Mouse (Mus musculus): ENCODE measurements around the gene Serinc2. TPM values are rescaled to one million over a fixed set of nuclear protein-coding genes. Genes with fewer than 3 reads are reported as not detected.

Serinc2 gene
- polyA plus RNA-seq, 1 experiment, result 37.7 TPM

- no peak overlapping the region for H3ac ChIP-seq (ENCODE audit: control insufficient read depth, insufficient read length, low read depth)
- H3K4me3 ChIP-seq (ENCODE audit: insufficient read depth, poor library complexity, severe bottlenecking), result no peak overlapping the region
- peaks cover 7% of the 10 kb centered on the region for H3K79me2 ChIP-seq (ENCODE audit: control insufficient read depth, insufficient read depth)
- no peaks in the 10 kb centered on the region for H3K36me3 ChIP-seq (ENCODE audit: control insufficient read depth, insufficient read depth)
- H3K27me3 ChIP-seq (ENCODE audit: control insufficient read depth, insufficient read depth, insufficient read length), result no peaks in the 10 kb centered on the region
- no peak for TF ChIP-seq FOSL1 (IDR thresholded peaks at IDR 0.05; ENCODE audit: insufficient read depth, low read length, poor library complexity, severe bottlenecking)
- no peak for TF ChIP-seq USF1 (IDR thresholded peaks at IDR 0.05; ENCODE audit: low read depth)
- TF ChIP-seq MAX (IDR thresholded peaks at IDR 0.05), result peak; percentile 32
- TF ChIP-seq MYOD1 (IDR thresholded peaks at IDR 0.05; ENCODE audit: control insufficient read depth, insufficient read length, low read depth), result peak; percentile 35
- peaks cover 3% of the 10 kb centered on the region for H3K79me3 ChIP-seq (ENCODE audit: low read depth)
Observed at GRCm38 (mm10) chr4:130270089-130270488, 8.9 kb downstream of the Serinc2 start.

- Histone ChIP-seq H3K79me2 (ENCODE audit: control insufficient read depth, insufficient read depth) (no peaks in the 10 kb centered on the region), H3K36me3 (ENCODE audit: control insufficient read depth, insufficient read depth) (no peaks in the 10 kb centered on the region), H3ac (ENCODE audit: control insufficient read depth, insufficient read length, low read depth) (no peak overlapping the region), H3K4me3 (ENCODE audit: insufficient read depth, poor library complexity, severe bottlenecking) (no peak overlapping the region), H3K27me3 (ENCODE audit: control insufficient read depth, insufficient read depth, insufficient read length) (no peaks in the 10 kb centered on the region), H3K79me3 (ENCODE audit: low read depth) (peaks cover 3% of the 10 kb centered on the region)
- TF ChIP-seq MAX (IDR thresholded peaks at IDR 0.05) (no peak), MYOG (IDR thresholded peaks at IDR 0.05; ENCODE audit: control insufficient read depth, extremely low read depth, insufficient read length) (no peak), MYOD1 (IDR thresholded peaks at IDR 0.05; ENCODE audit: control insufficient read depth, insufficient read length, low read depth) (no peak), CTCF (IDR thresholded peaks at IDR 0.05; ENCODE audit: control insufficient read depth, insufficient read depth, insufficient read length) (no peak), USF1 (IDR thresholded peaks at IDR 0.05; ENCODE audit: low read depth) (no peak), CEBPB (IDR thresholded peaks at IDR 0.05; ENCODE audit: low read depth) (no peak), FOSL1 (IDR thresholded peaks at IDR 0.05; ENCODE audit: insufficient read depth, low read length, poor library complexity, severe bottlenecking) (no peak)
Observed at GRCm38 (mm10) chr4:130268736-130269135, 10.3 kb downstream of the Serinc2 start.

GRCm38 (mm10) chr4:130267069-130267468 lies 11.9 kb downstream of the Serinc2 start:
- Histone ChIP-seq H3K4me3 (ENCODE audit: insufficient read depth, poor library complexity, severe bottlenecking) (no peak overlapping the region), H3K27me3 (ENCODE audit: control insufficient read depth, insufficient read depth, insufficient read length) (no peaks in the 10 kb centered on the region), H3K79me3 (ENCODE audit: low read depth) (peaks cover 1% of the 10 kb centered on the region), H3K36me3 (ENCODE audit: control insufficient read depth, insufficient read depth) (no peaks in the 10 kb centered on the region), H3ac (ENCODE audit: control insufficient read depth, insufficient read length, low read depth) (no peak overlapping the region), H3K79me2 (ENCODE audit: control insufficient read depth, insufficient read depth) (no peaks in the 10 kb centered on the region)
- TF ChIP-seq CEBPB (IDR thresholded peaks at IDR 0.05; ENCODE audit: low read depth), result no peak
- no peak for TF ChIP-seq USF1 (IDR thresholded peaks at IDR 0.05; ENCODE audit: low read depth)
- TF ChIP-seq MYOD1 (IDR thresholded peaks at IDR 0.05; ENCODE audit: control insufficient read depth, insufficient read length, low read depth), result no peak
- TF ChIP-seq FOSL1 (IDR thresholded peaks at IDR 0.05; ENCODE audit: insufficient read depth, low read length, poor library complexity, severe bottlenecking), result no peak

- TF ChIP-seq USF1 (IDR thresholded peaks at IDR 0.05; ENCODE audit: low read depth), result no peak
- TF ChIP-seq FOSL1 (IDR thresholded peaks at IDR 0.05; ENCODE audit: insufficient read depth, low read length, poor library complexity, severe bottlenecking), result no peak
- no peak for TF ChIP-seq CTCF (IDR thresholded peaks at IDR 0.05; ENCODE audit: control insufficient read depth, insufficient read depth, insufficient read length)
- TF ChIP-seq MYOD1 (IDR thresholded peaks at IDR 0.05; ENCODE audit: control insufficient read depth, insufficient read length, low read depth), result no peak
- TF ChIP-seq MYOG (IDR thresholded peaks at IDR 0.05; ENCODE audit: control insufficient read depth, extremely low read depth, insufficient read length), result no peak
- TF ChIP-seq MAX (IDR thresholded peaks at IDR 0.05), result no peak
- no peak for TF ChIP-seq CEBPB (IDR thresholded peaks at IDR 0.05; ENCODE audit: low read depth)
- H3K36me3 ChIP-seq (ENCODE audit: control insufficient read depth, insufficient read depth), result no peaks in the 10 kb centered on the region
- no peaks in the 10 kb centered on the region for H3K79me3 ChIP-seq (ENCODE audit: low read depth)
- H3K4me3 ChIP-seq (ENCODE audit: insufficient read depth, poor library complexity, severe bottlenecking), result no peak overlapping the region
- H3K27me3 ChIP-seq (ENCODE audit: control insufficient read depth, insufficient read depth, insufficient read length), result no peaks in the 10 kb centered on the region
- H3ac ChIP-seq (ENCODE audit: control insufficient read depth, insufficient read length, low read depth), result no peak overlapping the region
- no peaks in the 10 kb centered on the region for H3K79me2 ChIP-seq (ENCODE audit: control insufficient read depth, insufficient read depth)
Observed at GRCm38 (mm10) chr4:130266601-130267000, 12.4 kb downstream of the Serinc2 start.

- Histone ChIP-seq H3K27me3 (ENCODE audit: control insufficient read depth, insufficient read depth, insufficient read length) (no peaks in the 10 kb centered on the region), H3ac (ENCODE audit: control insufficient read depth, insufficient read length, low read depth) (no peak overlapping the region), H3K4me3 (ENCODE audit: insufficient read depth, poor library complexity, severe bottlenecking) (no peak overlapping the region), H3K79me3 (ENCODE audit: low read depth) (no peaks in the 10 kb centered on the region), H3K36me3 (ENCODE audit: control insufficient read depth, insufficient read depth) (no peaks in the 10 kb centered on the region), H3K79me2 (ENCODE audit: control insufficient read depth, insufficient read depth) (no peaks in the 10 kb centered on the region)
- TF ChIP-seq FOSL1 (IDR thresholded peaks at IDR 0.05; ENCODE audit: insufficient read depth, low read length, poor library complexity, severe bottlenecking) (no peak), CTCF (IDR thresholded peaks at IDR 0.05; ENCODE audit: control insufficient read depth, insufficient read depth, insufficient read length) (peak; percentile 61)
Observed at GRCm38 (mm10) chr4:130264698-130265349, 14.2 kb downstream of the Serinc2 start.

GRCm38 (mm10) chr4:130264131-130264530 lies 14.9 kb downstream of the Serinc2 start:
- Histone ChIP-seq H3K36me3 (ENCODE audit: control insufficient read depth, insufficient read depth) (no peaks in the 10 kb centered on the region), H3K79me2 (ENCODE audit: control insufficient read depth, insufficient read depth) (no peaks in the 10 kb centered on the region), H3K79me3 (ENCODE audit: low read depth) (no peaks in the 10 kb centered on the region), H3K4me3 (ENCODE audit: insufficient read depth, poor library complexity, severe bottlenecking) (no peak overlapping the region), H3K27me3 (ENCODE audit: control insufficient read depth, insufficient read depth, insufficient read length) (no peaks in the 10 kb centered on the region), H3ac (ENCODE audit: control insufficient read depth, insufficient read length, low read depth) (no peak overlapping the region)
- TF ChIP-seq USF1 (IDR thresholded peaks at IDR 0.05; ENCODE audit: low read depth) (no peak), FOSL1 (IDR thresholded peaks at IDR 0.05; ENCODE audit: insufficient read depth, low read length, poor library complexity, severe bottlenecking) (no peak), MYOD1 (IDR thresholded peaks at IDR 0.05; ENCODE audit: control insufficient read depth, insufficient read length, low read depth) (no peak), MYOG (IDR thresholded peaks at IDR 0.05; ENCODE audit: control insufficient read depth, extremely low read depth, insufficient read length) (no peak), MAX (IDR thresholded peaks at IDR 0.05) (no peak), CEBPB (IDR thresholded peaks at IDR 0.05; ENCODE audit: low read depth) (no peak), CTCF (IDR thresholded peaks at IDR 0.05; ENCODE audit: control insufficient read depth, insufficient read depth, insufficient read length) (no peak)

All from C2C12 (cell line).